Mouse (Mus musculus) embryo, embryonic 10.5 days (tissue): ENCODE measurements around the gene Hist1h2bh.
A peak's percentile ranks its signal among the peaks of the same experiment; 100 is the strongest.
"Not testable (repeated sequence)": the region's sequence is repeated elsewhere in the genome, so short reads cannot be mapped to it uniquely, and the experiment has no call there.

Experiments used
- DNase-seq: peaks from one replicate; pipeline ENCODE4 v3.0.0-alpha.2; 2015; ENCODE audit warnings: low spot score

The Hist1h2bh gene

DNA sequence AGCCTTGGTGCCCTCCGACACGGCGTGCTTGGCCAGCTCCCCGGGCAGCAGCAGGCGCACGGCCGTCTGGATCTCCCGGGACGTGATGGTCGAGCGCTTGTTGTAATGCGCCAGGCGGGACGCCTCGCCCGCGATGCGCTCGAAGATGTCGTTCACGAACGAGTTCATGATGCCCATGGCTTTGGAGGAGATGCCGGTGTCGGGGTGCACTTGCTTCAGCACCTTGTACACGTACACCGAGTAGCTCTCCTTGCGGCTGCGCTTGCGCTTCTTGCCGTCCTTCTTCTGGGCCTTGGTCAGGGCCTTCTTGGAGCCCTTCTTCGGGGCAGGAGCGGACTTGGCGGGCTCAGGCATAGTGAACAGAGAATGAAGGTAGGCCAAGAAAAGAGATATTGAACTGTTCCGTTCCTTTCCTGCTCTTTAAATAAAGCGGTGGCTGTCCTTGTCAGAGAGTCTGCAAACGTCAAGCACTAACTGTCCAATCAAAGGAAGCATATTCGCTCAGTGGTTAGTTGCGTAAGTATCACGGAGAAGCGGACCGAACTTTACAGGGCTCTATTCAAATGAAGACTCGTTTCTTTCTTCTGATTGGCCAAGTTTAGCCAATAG lies at the start of gene Hist1h2bh:
TSS of gene Hist1h2bh (minus strand) at position 394 of the 609 bp plus-strand sequence.
- peak; percentile 95 for DNase-seq

DNA sequence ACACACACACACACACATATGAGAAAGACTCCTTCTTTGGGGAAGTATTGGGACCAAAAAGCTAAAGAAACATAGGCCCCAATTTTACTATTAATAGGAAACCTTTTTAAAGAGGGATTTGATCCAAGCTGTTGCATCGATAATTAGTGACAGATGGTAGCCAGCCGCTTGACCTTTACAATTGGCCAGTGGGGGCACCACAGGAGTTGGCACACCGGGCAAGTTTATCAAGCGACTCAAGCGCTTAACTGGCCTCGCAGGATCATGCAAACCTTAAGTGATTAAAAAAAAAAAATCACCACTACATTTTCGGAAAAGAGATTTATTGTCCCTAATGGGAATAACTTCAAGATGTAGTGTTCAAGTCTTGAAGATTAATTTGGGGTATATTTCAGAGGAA lies 49.4 kb upstream of the Hist1h2bh start:
- no peak for DNase-seq

DNA sequence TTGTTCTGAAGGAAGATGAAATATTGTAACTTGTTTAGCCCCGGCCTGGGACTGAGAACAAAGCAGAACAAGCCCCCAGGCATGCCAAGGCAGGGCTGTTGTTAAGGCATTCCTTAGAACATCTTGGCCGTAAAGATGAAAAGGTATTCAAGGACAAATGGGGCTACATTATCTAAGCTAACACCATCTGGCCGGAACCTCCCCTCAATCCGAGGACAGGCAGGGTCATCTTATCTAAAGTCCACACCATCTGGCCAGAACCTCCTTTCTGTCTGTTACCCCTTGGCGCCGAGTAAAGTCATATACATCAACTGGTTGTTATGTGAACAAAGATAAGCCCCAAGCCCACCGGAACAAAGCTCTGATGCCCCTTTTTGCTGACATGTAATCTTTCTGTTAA lies 48.7 kb upstream of the Hist1h2bh start:
- not testable (repeated sequence) for DNase-seq

DNA sequence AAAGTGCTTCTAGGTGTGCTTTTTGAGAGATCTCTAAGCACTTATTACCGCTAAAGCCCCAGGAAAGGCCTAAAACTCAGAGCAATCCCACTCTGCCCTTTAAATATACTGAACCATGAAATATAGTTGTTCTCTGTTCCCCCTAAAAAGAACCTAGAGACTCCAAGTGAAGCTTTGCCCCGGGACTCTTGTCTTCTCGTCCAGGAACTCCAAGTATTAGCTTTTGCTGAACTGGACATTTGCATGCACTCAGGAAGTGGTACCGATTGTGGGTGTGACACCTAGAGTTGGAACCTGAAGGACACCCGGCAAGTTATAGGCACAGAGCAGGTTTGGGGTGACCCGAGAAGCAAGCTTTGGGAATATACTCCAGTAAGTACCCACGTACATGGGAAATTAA lies 48.0 kb upstream of the Hist1h2bh start:
- no peak for DNase-seq

DNA sequence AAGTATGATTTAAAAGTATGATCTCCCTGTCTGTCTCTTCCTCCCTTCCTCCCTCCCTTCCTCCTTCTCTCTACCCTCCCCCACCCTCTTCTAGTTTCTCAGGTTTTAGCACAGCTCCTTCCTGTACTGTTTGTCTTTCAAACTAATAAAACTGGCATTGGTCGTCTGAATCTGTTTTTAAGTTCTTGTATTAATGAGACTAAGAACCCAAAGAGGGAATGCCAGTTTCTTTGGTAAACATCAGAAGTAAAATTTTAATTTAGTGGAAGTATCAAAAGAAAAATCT lies 43.7 kb upstream of the Hist1h2bh start:
- peak; percentile 69 for DNase-seq

DNA sequence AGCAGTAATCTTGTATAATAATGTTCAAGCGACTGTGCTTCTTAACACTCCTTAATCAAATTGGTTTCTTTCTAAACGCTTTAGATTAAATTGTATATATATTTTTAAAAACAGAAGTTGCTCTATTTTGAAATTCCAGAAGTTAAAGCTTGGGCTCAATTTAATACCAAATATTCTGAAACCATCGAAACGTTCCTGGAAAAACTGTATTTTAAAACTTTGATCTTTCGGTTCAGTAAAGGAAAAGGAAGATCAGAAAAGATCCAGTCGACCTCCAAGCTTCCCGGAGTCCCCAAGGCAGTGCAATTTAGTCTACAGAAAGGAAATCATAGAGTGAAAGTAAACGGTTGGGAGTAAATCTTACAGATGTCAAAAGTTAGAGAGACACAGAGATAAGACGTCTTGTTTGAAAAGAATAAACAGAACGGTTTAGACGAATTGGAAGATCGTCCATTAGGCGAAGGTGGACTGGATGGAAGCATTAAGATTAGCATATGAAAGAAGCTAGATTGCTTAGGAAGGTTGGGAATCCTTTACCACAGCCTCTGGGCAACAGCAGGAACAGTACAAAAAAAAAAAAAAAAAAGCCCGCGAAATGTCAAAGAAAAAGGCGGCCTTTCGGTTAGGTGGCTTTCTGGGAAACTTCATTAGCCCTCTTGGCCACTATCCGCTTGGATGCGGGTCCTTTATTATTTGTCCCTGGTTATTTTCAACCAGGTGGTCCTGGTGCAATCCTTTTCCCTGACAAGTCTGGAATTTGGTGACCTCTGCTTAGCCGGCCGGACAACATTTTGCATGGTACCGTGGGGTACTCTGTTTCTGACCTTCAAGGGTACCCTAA lies 43.1 kb upstream of the Hist1h2bh start:
- DNase-seq = peak; percentile 63

DNA sequence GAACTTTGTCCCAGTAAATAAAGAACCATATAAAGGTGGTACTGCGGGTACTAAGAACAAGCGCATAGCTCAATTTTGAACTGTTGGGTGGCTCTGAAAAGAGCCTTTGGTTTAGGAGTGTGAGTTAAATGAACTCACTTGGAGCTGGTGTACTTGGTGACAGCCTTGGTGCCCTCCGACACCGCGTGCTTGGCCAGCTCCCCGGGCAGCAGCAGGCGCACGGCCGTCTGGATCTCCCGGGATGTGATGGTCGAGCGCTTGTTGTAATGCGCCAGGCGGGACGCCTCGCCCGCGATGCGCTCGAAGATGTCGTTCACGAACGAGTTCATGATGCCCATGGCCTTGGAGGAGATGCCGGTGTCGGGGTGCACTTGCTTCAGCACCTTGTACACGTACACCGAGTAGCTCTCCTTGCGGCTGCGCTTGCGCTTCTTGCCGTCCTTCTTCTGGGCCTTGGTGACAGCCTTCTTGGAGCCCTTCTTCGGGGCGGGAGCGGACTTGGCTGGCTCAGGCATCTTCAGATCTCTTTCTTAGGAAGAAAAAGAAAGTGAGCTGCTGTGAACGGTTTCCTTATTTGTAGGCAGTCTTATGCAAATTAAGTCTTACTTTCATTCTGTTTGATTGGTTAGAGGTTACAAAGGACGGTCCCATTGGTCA lies 42.4 kb upstream of the Hist1h2bh start:
- peak; percentile 97 for DNase-seq

DNA sequence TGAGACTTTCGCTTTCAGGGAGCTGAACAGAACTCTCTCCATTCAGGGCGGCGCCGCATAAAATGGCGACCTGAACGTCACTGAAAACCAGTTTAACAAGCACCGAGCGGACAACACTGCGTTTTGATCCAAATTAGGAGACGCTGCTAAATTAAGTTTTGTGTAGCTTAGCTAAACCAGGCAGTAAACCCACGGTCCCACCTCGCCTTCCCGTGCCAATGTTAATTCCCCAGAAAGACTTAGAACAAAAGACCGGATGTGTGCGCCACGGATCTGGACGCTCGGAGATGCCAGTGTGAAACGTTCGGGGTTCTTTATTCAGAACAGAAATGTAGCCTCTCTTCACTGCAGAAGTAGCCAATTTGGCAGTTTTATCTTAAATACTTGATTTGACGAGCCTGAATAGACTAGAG lies 41.8 kb upstream of the Hist1h2bh start:
- DNase-seq = peak; percentile 85

DNA sequence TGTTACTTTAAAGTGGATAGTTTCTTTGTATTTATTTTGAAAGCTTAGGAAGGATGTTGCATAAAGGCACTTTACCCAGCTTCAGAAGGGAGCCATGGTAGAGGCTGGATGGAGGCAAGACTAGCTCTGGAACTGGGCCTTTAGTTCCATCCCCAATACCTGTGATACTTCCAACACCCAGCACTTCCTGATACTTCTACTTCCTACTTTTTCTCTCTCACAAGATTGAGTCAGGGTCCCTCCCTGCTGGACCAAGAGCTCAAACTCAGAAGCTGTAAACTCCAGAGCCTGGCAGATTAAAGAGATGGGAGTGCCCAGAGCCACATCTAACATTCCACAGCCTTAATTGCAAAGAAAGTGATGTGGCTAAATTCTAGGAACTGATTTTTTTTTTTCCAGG lies 41.1 kb upstream of the Hist1h2bh start:
- peak; percentile 56 for DNase-seq

DNA sequence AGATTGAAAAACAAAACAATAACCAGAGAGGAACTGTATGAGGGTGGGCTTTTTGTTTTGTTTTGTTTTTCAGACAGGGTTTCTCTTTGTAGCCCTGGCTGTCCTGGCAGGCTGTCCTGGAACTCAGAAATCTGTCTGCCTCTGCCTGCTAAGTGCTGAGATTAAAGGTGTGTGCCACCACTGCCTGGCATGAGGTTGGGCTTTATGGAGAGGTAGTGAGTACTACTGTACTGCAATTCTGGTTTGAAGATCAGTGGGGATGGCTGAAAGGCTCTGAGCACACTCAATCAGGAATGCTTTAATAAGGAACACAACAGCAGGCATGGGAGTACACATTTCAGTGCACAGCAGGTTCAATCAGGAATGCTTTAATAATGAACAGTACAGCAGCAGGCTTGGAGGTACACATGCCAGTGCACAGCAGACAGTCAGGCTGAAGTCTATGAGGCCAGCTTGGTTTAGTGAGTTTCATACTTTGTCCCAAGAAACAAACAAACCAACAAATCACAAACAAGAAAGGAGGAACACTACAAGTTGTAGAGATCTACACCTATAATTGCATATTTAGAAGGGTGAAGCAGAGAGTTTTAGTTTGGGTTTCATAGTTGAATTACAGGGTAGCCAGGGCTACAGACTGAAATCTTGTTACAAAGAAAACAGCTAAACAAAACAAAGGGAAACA lies 40.3 kb upstream of the Hist1h2bh start:
- DNase-seq = peak; percentile 44

DNA sequence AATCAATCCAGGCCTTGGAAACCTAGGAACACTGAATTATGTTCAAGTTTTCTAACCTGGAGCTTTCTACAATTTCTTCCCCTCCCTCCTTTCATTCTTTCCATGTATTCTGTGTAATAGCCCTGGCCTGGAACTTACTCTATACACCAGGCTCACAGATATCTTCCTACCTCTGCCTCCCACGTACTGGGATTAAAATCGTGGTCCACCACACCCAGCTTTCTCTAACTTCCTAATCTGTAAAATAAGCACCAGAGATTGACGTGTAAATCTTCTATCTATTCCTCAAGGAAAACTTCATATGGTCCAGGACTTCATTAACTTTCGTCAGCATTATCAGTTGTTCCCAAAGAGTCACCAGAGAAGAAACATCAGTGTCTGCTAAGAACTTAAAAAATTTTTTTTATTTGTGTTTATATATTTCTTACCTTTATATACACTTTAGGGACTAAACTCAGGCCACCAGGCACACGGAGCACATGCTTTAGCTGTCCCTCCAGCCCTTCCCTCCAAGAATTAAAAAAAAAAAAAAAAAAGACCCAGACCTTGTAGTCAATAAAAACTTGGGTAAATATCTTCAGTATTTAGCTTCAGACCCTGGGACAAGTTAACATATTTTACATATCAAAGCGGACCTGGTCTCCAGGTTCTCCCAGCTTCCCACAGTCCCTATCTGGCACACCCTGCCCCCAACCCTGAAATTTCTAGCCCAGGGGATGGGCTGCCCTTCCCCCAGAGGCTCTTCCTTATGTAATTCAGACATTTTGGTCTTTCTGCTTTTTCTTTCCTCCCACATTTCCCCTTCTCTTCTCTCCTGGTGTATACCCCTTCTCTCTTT lies 39.2 kb upstream of the Hist1h2bh start:
- DNase-seq = peak; percentile 80

DNA sequence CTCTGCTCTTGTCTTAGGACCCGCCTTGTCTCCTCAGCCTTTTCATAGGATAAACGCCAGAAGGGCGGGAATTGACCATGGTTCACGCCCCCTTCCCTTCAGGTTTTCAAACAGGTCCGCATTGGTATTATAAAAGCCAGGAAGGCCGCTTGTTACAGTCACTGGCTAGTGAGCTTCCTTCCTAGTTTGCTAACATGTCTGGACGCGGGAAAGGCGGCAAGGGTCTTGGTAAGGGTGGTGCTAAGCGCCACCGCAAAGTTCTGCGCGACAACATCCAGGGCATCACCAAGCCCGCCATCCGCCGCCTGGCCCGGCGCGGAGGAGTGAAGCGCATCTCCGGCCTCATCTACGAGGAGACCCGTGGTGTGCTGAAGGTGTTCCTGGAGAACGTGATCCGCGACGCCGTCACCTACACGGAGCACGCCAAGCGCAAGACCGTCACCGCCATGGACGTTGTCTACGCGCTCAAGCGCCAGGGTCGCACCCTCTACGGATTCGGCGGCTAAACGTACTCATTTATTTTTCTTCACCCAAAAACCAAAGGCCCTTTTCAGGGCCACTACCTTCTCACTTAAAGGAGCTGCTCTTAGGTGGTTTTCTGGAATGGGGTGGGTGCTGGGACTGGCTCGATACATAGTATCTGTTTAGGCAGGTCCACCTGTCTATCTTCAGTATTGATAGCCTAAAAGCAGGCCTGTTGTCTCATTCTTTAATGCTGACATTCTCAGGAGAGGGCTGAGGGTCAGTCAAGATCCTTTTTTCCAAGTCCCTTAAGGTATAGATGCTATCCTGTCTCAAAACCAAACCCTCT lies 38.4 kb upstream of the Hist1h2bh start, which contains the start of gene Hist1h4d:
TSS of gene Hist1h4d (plus strand) at position 191 of the 811 bp plus-strand sequence.
- DNase-seq = peak; percentile 100

DNA sequence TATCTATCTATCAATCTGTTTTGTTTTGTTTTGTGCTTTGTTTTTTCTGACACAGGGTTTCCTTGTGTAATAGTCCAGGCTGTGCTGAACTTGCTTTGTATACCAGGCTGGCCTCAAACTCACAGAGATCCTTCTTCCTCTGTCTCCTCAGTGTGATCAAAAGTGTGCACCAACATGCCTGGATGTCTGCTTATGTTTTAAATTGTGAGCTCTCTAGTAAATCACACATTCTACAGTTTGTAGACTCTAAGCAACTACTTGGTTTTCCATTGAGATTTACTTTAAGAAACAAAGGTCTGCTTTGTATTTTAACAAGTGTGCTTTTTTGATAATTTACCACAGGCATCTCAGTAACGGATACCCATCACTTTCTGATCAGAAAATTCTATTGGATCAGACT lies 34.6 kb upstream of the Hist1h2bh start:
- peak; percentile 36 for DNase-seq

DNA sequence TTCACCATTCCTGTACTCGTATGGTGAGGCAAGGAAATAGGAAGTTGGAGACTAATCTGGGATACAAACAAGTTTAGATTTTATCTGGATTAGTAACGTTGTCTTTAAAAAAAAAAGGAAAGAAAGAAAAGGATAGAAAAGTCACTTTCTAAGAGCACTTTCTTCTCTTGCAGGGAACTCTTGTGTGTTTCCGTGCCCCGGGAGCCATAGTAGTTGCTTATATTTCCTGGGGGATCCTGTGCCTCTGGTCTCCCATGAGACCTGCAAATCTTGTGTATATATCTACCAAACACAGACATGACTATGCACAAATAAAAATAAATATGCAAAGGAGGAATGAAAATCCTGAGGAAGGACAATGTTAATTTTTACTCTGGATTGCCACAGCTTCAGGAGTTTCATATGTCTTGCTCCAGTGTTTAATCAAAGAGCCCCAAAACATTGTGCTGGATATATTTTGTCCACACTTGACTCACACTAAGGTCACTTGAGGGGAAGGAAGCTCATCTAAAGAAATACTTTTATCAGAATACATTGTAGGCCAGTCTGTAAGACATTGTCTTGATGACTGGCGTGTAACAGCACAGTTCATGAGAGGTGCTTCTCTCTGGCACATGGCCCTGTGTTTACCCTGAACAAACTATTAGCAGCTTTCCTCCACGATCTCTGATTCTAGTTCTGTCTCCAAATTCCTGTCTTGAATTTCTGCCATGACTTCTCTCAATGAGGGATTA lies 33.9 kb upstream of the Hist1h2bh start:
- peak; percentile 57 for DNase-seq

DNA sequence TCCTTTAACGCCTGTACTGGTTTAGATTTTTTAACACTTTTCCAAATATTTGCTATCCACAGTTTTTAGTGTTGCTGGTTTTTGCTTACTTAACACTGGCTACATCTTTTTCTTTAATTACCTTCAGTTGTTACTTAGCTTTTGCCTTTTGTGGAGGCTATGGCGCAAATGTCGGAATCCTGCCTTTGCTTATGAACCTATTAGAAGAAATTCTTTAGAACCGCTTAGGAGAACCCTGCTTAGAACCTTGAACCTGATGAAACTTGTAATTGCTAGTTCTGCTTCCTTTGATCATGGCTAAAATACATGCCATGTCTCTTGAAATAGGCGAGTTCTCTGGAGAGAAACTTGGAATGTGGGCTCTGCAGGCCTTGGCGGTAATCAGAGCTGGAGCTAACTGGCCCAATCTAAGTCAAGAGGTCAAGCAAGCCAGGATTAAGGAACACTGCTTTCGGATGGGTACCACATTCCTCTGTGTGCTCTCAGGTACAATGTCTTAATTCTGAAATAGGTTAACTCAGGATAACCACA lies 33.2 kb upstream of the Hist1h2bh start:
- DNase-seq = peak; percentile 79

DNA sequence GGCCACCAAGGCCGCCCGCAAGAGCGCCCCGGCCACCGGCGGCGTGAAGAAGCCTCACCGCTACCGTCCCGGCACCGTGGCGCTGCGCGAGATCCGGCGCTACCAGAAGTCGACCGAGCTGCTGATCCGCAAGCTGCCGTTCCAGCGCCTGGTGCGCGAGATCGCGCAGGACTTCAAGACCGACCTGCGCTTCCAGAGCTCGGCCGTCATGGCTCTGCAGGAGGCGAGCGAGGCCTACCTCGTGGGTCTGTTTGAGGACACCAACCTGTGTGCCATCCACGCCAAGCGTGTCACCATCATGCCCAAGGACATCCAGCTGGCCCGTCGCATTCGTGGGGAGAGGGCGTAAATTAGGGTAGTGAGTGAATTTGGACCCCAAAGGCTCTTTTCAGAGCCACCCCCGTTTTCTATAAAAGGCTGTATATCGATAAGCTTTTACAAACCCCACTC lies 32.7 kb upstream of the Hist1h2bh start:
- not testable (repeated sequence) for DNase-seq

DNA sequence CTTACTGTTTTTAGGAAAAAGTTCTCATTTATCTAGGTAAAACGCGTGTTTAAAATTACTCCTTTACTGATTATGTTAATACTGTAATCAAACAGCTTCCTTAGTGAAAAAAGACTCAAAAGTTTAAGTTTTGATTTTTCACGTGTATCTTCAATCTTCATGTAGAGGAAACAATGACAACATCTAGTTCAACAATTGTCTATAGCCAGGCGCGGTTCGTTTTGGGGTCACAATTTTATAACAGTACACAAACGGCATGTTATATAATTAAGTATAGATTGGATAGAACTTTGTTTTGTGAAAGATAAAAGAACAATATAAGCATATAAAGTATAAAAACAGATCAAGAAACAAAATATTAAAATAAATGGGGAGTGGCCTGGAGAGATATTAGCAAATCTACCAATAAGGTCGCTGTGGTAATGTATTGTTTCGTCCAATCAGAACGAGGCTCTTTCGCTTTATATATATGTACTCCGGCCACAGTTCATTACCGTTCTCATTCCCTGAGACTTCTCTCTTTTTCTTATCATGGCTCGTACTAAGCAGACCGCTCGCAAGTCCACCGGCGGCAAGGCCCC lies 32.2 kb upstream of the Hist1h2bh start, which contains the start of gene Hist1h3d:
TSS of gene Hist1h3d (plus strand) at position 493 of the 581 bp plus-strand sequence.
- DNase-seq = peak; percentile 94

DNA sequence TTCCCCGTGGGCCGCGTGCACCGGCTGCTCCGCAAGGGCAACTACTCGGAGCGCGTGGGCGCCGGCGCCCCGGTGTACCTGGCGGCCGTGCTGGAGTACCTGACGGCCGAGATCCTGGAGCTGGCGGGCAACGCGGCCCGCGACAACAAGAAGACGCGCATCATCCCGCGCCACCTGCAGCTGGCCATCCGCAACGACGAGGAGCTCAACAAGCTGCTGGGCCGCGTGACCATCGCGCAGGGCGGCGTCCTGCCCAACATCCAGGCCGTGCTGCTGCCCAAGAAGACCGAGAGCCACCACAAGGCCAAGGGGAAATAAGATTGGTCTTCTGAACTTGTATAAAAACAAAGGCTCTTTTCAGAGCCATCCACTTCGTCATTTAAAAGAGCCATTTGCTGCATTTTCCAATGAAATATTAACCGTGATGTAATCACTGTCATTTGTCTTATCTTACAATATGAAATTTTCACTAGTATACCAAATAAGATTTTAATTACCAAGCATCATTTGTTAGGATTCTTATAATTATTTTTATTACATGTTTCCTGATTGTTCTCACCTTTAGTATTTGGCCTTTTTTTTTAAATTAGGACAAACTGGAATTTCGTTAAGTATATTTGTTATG lies 31.5 kb upstream of the Hist1h2bh start:
- DNase-seq = peak; percentile 67
